In the genomic region with DNA sequence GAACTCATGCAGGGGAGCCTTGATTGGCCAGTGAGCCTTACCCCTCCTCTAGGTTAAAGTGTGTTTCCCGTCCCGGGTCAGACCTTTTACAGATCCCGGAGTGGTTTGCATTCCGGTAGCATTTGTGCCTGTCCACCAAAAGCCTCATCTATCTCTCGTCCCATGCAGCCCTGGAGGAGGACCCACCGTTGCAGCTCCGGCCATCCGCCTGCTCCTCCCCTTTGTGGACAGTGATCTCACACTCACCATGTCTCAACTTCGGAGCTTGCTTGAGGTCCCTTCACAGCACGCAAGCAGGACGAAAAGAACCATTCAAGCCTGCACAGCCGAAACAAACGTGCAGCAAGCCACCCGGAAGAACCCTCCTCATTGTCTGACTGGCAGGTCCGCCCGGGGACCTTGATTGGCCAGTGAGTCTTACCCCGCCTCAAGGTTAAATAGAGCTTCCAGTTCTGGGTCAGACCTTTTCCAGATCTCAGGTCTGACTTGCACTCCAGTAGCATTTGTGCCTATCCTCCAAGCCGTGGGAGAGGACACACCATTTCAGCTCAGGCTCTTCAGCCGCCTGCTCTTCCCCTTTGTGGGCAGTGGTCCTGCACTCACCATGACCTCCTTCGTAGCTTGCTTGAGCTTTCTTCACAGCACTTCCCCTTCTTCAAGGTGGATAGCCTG, we compare ENCODE assay signal across 8 mouse cellular contexts.
DNase-seq lines count a peak whose midpoint lies in the region; ATAC-seq lines count a peak whose summit lies in the region.

No protein-coding gene starts in this region.

- H3K36me3 ChIP-seq in intestine, embryonic 14.5 days (ENCODE audit: control insufficient read depth, insufficient read depth, low read length), result no peaks in the 10 kb centered on the region

- peak overlapping the region; percentile 70 for H3K9ac ChIP-seq in intestine, embryonic 14.5 days (ENCODE audit: low read length)

- intact Hi-C loops in left cerebral cortex, postnatal 14 days (cut with DNase I), result loop anchor here (5.0 kb wide), 1 partner anchor 82 kb away; a partner anchor contains a TSS

- H3K27ac ChIP-seq in intestine, embryonic 14.5 days (ENCODE audit: low read depth), result peak overlapping the region; percentile 79

- peak overlapping the region; percentile 74 for H3K4me2 ChIP-seq in intestine, embryonic 14.5 days (ENCODE audit: low read length)

- peak; percentile 60 to 66 for DNase-seq in adrenal gland, adult 18-20 months (ENCODE audit: low spot score in 2 of 2)
- peak; percentile 89 for DNase-seq in embryo, embryonic 11 days
- DNase-seq in gastrocnemius, postnatal 25 days, result peak; percentile 78
- DNase-seq in intestine, embryonic 14.5 days (ENCODE audit: low spot score), result peak; percentile 90
- DNase-seq in left cerebral cortex, postnatal 14 days (ENCODE audit: low spot score in 2 of 2), result peak; percentile 84 to 86
- peak; percentile 72 for DNase-seq in mesoderm, embryonic 11.5 days (ENCODE audit: low read depth, low spot score)
- DNase-seq in right cerebral cortex, postnatal 36 days (ENCODE audit: low spot score in 2 of 2), result peak; percentile 78 to 86
- DNase-seq in yolk sac, embryonic 10.5 days (ENCODE audit: low spot score), result peak; percentile 86

- peak; percentile 94 for ATAC-seq in intestine, embryonic 14.5 days (replicated peaks; ENCODE audit: low FRiP score, low TSS enrichment, low read depth)

- H3K4me1 ChIP-seq in intestine, embryonic 14.5 days (replicated peaks; ENCODE audit: control insufficient read depth, insufficient read depth, low read length), result peaks cover 3% of the 10 kb centered on the region; the same call in 1 of the 2 replicates

- peak overlapping the region; percentile 67 for H3K4me3 ChIP-seq in intestine, embryonic 14.5 days (ENCODE audit: low read depth, low read length)

- H3K27me3 ChIP-seq in intestine, embryonic 14.5 days (replicated peaks; ENCODE audit: control insufficient read depth, insufficient read depth, low read length), result no peaks in the 10 kb centered on the region

- WGBS in intestine, embryonic 14.5 days, result 2% methylated on average over 20 of the region's 20 CpGs

- no peaks in the 10 kb centered on the region for H3K9me3 ChIP-seq in intestine, embryonic 14.5 days (ENCODE audit: control insufficient read depth, low read length)

Comparison
In these comparisons a context has a peak if more than half of its experiments do, and no peak if none do; other contexts are left out.
1. Peak in every context shown above with its lines: DNase-seq, ATAC-seq, H3K4me3 ChIP-seq and H3K27ac ChIP-seq.